ENCODE assay signal across 22 mouse cellular contexts in the genomic region with DNA sequence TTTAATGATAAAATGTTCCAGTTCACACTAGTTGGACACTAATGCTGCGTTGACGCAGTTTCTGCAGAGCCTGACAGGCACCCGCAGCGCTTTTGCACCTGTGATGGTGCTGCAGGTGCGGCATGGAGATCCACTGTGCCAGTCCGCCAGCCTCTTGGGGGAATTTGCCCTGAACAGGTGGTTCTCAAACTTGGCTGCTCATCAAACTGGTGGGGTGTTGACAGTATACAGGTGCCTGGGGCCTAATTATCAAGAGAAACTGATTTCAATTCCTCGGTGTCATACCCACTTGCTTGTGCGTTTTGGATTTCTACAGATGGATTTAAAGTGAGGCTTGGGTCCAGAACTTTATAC.
DNase-seq lines count a peak whose midpoint lies in the region; ATAC-seq and TF ChIP-seq lines count a peak whose summit lies in the region.
"Had no signal": no experiment of that assay in that cellular context is flagged by ENCODE, and none has a peak within 500 bp of the region (broad histone marks: within the 10 kb centered on the region; RNA-seq: fewer than 3 reads in every experiment).

No protein-coding gene starts in this region.

- WGBS in embryonic facial prominence, embryonic 13.5 days = 87% methylated on average over 8 of the region's 8 CpGs
- WGBS in embryonic facial prominence, embryonic 10.5 days = 92% methylated on average over 8 of the region's 8 CpGs

- H3K9ac ChIP-seq in embryonic facial prominence, embryonic 13.5 days = no peak overlapping the region
- H3K9ac ChIP-seq: hindbrain, embryonic 15.5 days had no signal

- H3K36me3 ChIP-seq in embryonic facial prominence, embryonic 13.5 days = no peaks in the 10 kb centered on the region
- no peaks in the 10 kb centered on the region for H3K36me3 ChIP-seq in embryonic facial prominence, embryonic 10.5 days (replicated peaks)
- H3K36me3 ChIP-seq: heart, embryonic 10.5 days; hindbrain, embryonic 15.5 days; limb, embryonic 10.5 days; midbrain, embryonic 10.5 days had no signal

- no peak for DNase-seq in embryonic facial prominence, embryonic 10.5 days (ENCODE audit: low spot score)
- DNase-seq in layer of hippocampus, adult 2 months (ENCODE audit: low spot score in 2 of 2) = no peak
- no peak for DNase-seq in layer of hippocampus, adult 9-10 months (ENCODE audit: low spot score)
- peak; percentile 42 to 48 for DNase-seq in cerebellum, adult 18-20 months
- peak; percentile 41 to 43 for DNase-seq in cerebellum, postnatal 36 days
- no peak for DNase-seq in urinary bladder, postnatal 10 days (ENCODE audit: low spot score)
- no peak for DNase-seq in ovary, adult 18-20 months (ENCODE audit: low spot score)
- DNase-seq: adrenal gland, adult 2 months; gastrocnemius, postnatal 36 days; heart, postnatal 10 days; kidney, adult 2 months; kidney, postnatal 25 days; lung, adult 2 months; lung, postnatal 36 days; thymus, adult 18-20 months had no signal

- 0 out of 2 replicates have a peak, but pooled peaks have one; percentile 3 for ATAC-seq in embryonic facial prominence, embryonic 13.5 days (ENCODE audit: insufficient number of reproducible peaks, insufficient read depth, low FRiP score, low TSS enrichment, low read depth)

- no peaks in the 10 kb centered on the region for H3K9me3 ChIP-seq in embryonic facial prominence, embryonic 13.5 days
- no peaks in the 10 kb centered on the region for H3K9me3 ChIP-seq in embryonic facial prominence, embryonic 10.5 days
- H3K9me3 ChIP-seq: heart, embryonic 10.5 days; hindbrain, embryonic 15.5 days; limb, embryonic 10.5 days; midbrain, embryonic 10.5 days had no signal

- TF ChIP-seq CTCF in layer of hippocampus, adult 2 months (conservative IDR thresholded peaks at IDR 0.05) = no peak

- no peak overlapping the region for H3K27ac ChIP-seq in embryonic facial prominence, embryonic 13.5 days
- H3K27ac ChIP-seq in embryonic facial prominence, embryonic 10.5 days (replicated peaks) = no peak overlapping the region
- H3K27ac ChIP-seq in layer of hippocampus, adult 2 months = peak overlapping the region; percentile 72
- H3K27ac ChIP-seq: heart, embryonic 10.5 days; hindbrain, embryonic 15.5 days; limb, embryonic 10.5 days; midbrain, embryonic 10.5 days had no signal

- H3K4me3 ChIP-seq in embryonic facial prominence, embryonic 13.5 days = no peak overlapping the region
- H3K4me3 ChIP-seq in embryonic facial prominence, embryonic 10.5 days = no peak overlapping the region
- no peak overlapping the region for H3K4me3 ChIP-seq in layer of hippocampus, adult 2 months
- H3K4me3 ChIP-seq: heart, embryonic 10.5 days; hindbrain, embryonic 15.5 days; limb, embryonic 10.5 days; midbrain, embryonic 10.5 days had no signal

- no peaks in the 10 kb centered on the region for H3K27me3 ChIP-seq in embryonic facial prominence, embryonic 13.5 days
- no peaks in the 10 kb centered on the region for H3K27me3 ChIP-seq in embryonic facial prominence, embryonic 10.5 days (replicated peaks; ENCODE audit: low read depth, poor library complexity, severe bottlenecking)
- H3K27me3 ChIP-seq: CH12.LX; hindbrain, embryonic 15.5 days had no signal

- H3K4me1 ChIP-seq in embryonic facial prominence, embryonic 13.5 days = no peaks in the 10 kb centered on the region
- no peaks in the 10 kb centered on the region for H3K4me1 ChIP-seq in embryonic facial prominence, embryonic 10.5 days
- H3K4me1 ChIP-seq: heart, embryonic 10.5 days; hindbrain, embryonic 15.5 days; limb, embryonic 10.5 days had no signal

- no peak overlapping the region for H3K4me2 ChIP-seq in embryonic facial prominence, embryonic 13.5 days
- H3K4me2 ChIP-seq: hindbrain, embryonic 15.5 days; liver, embryonic 11.5 days had no signal

Comparison
In these comparisons a context has a peak if more than half of its experiments do, and no peak if none do; other contexts are left out.
1. DNase-seq: peak in cerebellum, adult 18-20 months (2 of 2) and cerebellum, postnatal 36 days (2 of 2); none in embryonic facial prominence, embryonic 10.5 days (single experiment), layer of hippocampus, adult 2 months (0 of 2), layer of hippocampus, adult 9-10 months (single experiment), urinary bladder, postnatal 10 days (single experiment) and ovary, adult 18-20 months (single experiment).